Mouse (Mus musculus) myocyte (in vitro differentiated cells): ENCODE measurements at regions not wholly inside any gene's neighbourhood (a gene's known extent, or its start where the extent isn't known, plus 50 kb on each side); places are given as distances from the start of the nearest gene placed in this dataset.

Experiments used
- H3K27me3 ChIP-seq: one replicate; pipeline ENCODE4 v1.6.1; 2011; ENCODE audit not compliant: control insufficient read depth, insufficient read depth, insufficient read length
- H3K36me3 ChIP-seq: one replicate; pipeline ENCODE4 v1.6.1; 2011; ENCODE audit not compliant: control insufficient read depth, insufficient read depth
- H3K4me2 ChIP-seq: one replicate; pipeline ENCODE4 v1.6.1; 2011; ENCODE audit warnings: low read depth, control low read depth
- H3K4me3 ChIP-seq: one replicate; pipeline ENCODE4 v1.5.1; 2011; ENCODE audit warnings: mild to moderate bottlenecking, control low read depth, moderate library complexity
- H3K79me2 ChIP-seq: one replicate; pipeline ENCODE4 v1.6.1; 2011; ENCODE audit not compliant: control insufficient read depth, insufficient read depth
- H3ac ChIP-seq: one replicate; pipeline ENCODE4 v1.6.1; 2011; ENCODE audit not compliant: control insufficient read depth, insufficient read length
- CEBPB ChIP-seq: IDR thresholded peaks from 2 replicates; pipeline ENCODE4 v1.6.1; 2011; ENCODE audit warnings: mild to moderate bottlenecking, moderate library complexity; ENCODE audit not compliant: poor library complexity, insufficient read depth, severe bottlenecking
- E2F4 ChIP-seq: IDR thresholded peaks from one replicate; pipeline ENCODE4 v1.6.1; 2011; ENCODE audit warnings: mild to moderate bottlenecking, control low read depth, moderate library complexity; ENCODE audit not compliant: insufficient read depth
- MAX ChIP-seq: IDR thresholded peaks from one replicate; pipeline ENCODE4 v1.6.1; 2011; ENCODE audit warnings: low read depth, mild to moderate bottlenecking, control low read depth
- MYOD1 ChIP-seq, 3 experiments: IDR thresholded peaks; one replicate each; pipeline ENCODE4 v1.6.1; 2011; ENCODE audit warnings: control low read depth in 2 of 3, low read depth in 2 of 3, mild to moderate bottlenecking in 2 of 3, moderate library complexity in 1 of 3; ENCODE audit not compliant: insufficient read length in 2 of 3, control insufficient read depth in 1 of 3
- MYOG ChIP-seq, 3 experiments: IDR thresholded peaks; one replicate each; pipeline ENCODE4 v1.6.1; 2011; ENCODE audit warnings: control low read depth in 2 of 3, low read depth in 2 of 3, mild to moderate bottlenecking in 2 of 3; ENCODE audit not compliant: insufficient read length in 2 of 3, control insufficient read depth in 1 of 3, insufficient read depth in 1 of 3
- POLR2A ChIP-seq: IDR thresholded peaks from one replicate; pipeline ENCODE4 v1.6.1; 2011; ENCODE audit warnings: low read depth, mild to moderate bottlenecking, control low read depth, moderate library complexity; ENCODE audit not compliant: insufficient read length
- POLR2AphosphoS2 ChIP-seq: IDR thresholded peaks from one replicate; pipeline ENCODE4 v1.6.1; 2011; ENCODE audit warnings: low read depth, control low read depth; ENCODE audit not compliant: insufficient read length
- REST ChIP-seq: IDR thresholded peaks from one replicate; pipeline ENCODE4 v1.6.1; 2011; ENCODE audit warnings: mild to moderate bottlenecking, control low read depth, moderate library complexity; ENCODE audit not compliant: insufficient read depth, insufficient read length
- SRF ChIP-seq: IDR thresholded peaks from one replicate; pipeline ENCODE4 v1.6.1; 2011; ENCODE audit warnings: low read depth; ENCODE audit not compliant: control insufficient read depth, insufficient read length
- TCF12 ChIP-seq: IDR thresholded peaks from one replicate; pipeline ENCODE4 v1.6.1; 2011; ENCODE audit warnings: mild to moderate bottlenecking, control low read depth; ENCODE audit not compliant: poor library complexity, insufficient read depth, severe bottlenecking
- TCF3 ChIP-seq: IDR thresholded peaks from one replicate; pipeline ENCODE4 v1.6.1; 2011; ENCODE audit warnings: low read depth, control low read depth; ENCODE audit not compliant: insufficient read length
- USF1 ChIP-seq: IDR thresholded peaks from one replicate; pipeline ENCODE4 v1.6.1; 2011; ENCODE audit warnings: low read depth, mild to moderate bottlenecking, control low read depth, moderate library complexity

DNA sequence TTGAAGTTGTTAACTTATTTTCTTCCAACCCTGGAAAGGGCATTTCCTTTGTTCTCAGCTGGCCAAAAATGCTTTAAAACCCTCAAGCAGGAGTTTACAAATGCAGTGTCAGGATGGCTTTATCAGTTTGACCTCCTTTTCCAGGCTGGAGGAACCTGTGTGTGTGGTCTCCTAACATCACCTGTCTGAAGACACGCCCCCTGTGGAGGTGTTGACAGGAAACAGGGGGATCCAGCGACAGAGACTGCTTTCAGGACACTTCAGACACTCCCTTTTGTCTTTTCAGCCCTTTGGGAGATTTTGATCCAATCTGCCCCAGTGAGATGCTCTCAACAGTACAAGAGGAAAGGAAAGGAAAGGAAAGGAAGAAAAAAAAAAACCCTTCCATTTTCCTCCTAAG lies 202.5 kb upstream of the Jade1 start:
- Histone ChIP-seq H3K36me3 (no peaks in the 10 kb centered on the region), H3K79me2 (no peaks in the 10 kb centered on the region), H3K4me2 (no peak overlapping the region), H3K27me3 (no peaks in the 10 kb centered on the region), H3ac (no peak overlapping the region), H3K4me3 (no peak overlapping the region)
- TF ChIP-seq MYOD1 (IDR thresholded peaks at IDR 0.05; ENCODE audit: control insufficient read depth in 1 of 3, insufficient read length in 2 of 3, low read depth in 2 of 3) (no peak), CEBPB (no peak), POLR2A (no peak), USF1 (no peak), MAX (no peak), E2F4 (no peak), SRF (no peak), TCF3 (no peak), POLR2AphosphoS2 (no peak), REST (no peak), TCF12 (no peak), MYOG (IDR thresholded peaks at IDR 0.05; ENCODE audit: control insufficient read depth in 1 of 3, insufficient read depth in 1 of 3, insufficient read length in 2 of 3, low read depth in 2 of 3) (no peak)

DNA sequence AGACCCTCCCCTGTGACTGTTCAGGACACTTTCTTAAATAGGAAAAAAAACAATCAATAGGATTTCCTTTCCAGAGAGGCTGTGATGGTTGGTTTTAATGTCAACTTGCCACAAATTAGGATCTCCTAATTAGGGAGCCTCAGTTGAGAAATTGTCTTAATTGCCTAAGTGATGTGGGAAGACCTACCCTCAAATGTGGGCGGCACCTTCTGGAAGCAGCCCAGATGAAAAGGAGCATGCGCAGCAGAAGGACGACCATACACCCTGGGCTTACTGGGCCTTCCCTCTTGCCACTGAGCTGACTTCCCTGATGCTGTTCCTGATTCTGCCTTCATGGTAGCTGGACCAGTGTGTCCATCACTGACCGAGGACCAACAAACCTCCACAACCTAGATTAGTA lies 203.7 kb upstream of the Jade1 start:
- H3K36me3 ChIP-seq, result no peaks in the 10 kb centered on the region
- no peak overlapping the region for H3K4me3 ChIP-seq
- no peaks in the 10 kb centered on the region for H3K27me3 ChIP-seq
- no peak overlapping the region for H3K4me2 ChIP-seq
- no peak overlapping the region for H3ac ChIP-seq
- H3K79me2 ChIP-seq, result no peaks in the 10 kb centered on the region
- TF ChIP-seq POLR2A, result no peak
- no peak for TF ChIP-seq TCF3
- no peak for TF ChIP-seq TCF12

- no peaks in the 10 kb centered on the region for H3K36me3 ChIP-seq
- H3K27me3 ChIP-seq, result no peaks in the 10 kb centered on the region
- H3K4me3 ChIP-seq, result no peak overlapping the region
- no peak overlapping the region for H3K4me2 ChIP-seq
- TF ChIP-seq USF1, result no peak
- no peak for TF ChIP-seq SRF
- TF ChIP-seq POLR2AphosphoS2, result no peak
- TF ChIP-seq POLR2A, result no peak
- TF ChIP-seq CEBPB, result no peak
- TF ChIP-seq MAX, result no peak
- no peak for TF ChIP-seq E2F4
- no peak for TF ChIP-seq MYOG (IDR thresholded peaks at IDR 0.05; ENCODE audit: control insufficient read depth in 1 of 3, insufficient read depth in 1 of 3, insufficient read length in 2 of 3, low read depth in 2 of 3)
- TF ChIP-seq TCF3, result no peak
- no peak for TF ChIP-seq MYOD1 (IDR thresholded peaks at IDR 0.05; ENCODE audit: control insufficient read depth in 1 of 3, insufficient read length in 2 of 3, low read depth in 2 of 3)
- no peak for TF ChIP-seq TCF12
- TF ChIP-seq REST, result no peak
- no peak overlapping the region for H3ac ChIP-seq
- no peaks in the 10 kb centered on the region for H3K79me2 ChIP-seq
These were observed 204.3 kb upstream of the Jade1 start for GRCm38 (mm10) chr3:41351091-41351685.

- TF ChIP-seq USF1, result no peak
- TF ChIP-seq POLR2AphosphoS2, result no peak
- no peak for TF ChIP-seq MYOD1 (IDR thresholded peaks at IDR 0.05; ENCODE audit: control insufficient read depth in 1 of 3, insufficient read length in 2 of 3, low read depth in 2 of 3)
- no peak for TF ChIP-seq CEBPB
- no peak for TF ChIP-seq MAX
- no peak for TF ChIP-seq E2F4
- TF ChIP-seq TCF3, result no peak
- TF ChIP-seq SRF, result no peak
- no peak for TF ChIP-seq POLR2A
- H3K27me3 ChIP-seq, result no peaks in the 10 kb centered on the region
- no peaks in the 10 kb centered on the region for H3K79me2 ChIP-seq
- no peak overlapping the region for H3K4me3 ChIP-seq
- H3ac ChIP-seq, result no peak overlapping the region
- no peak overlapping the region for H3K4me2 ChIP-seq
- H3K36me3 ChIP-seq, result no peaks in the 10 kb centered on the region
These were observed 205.2 kb upstream of the Jade1 start for GRCm38 (mm10) chr3:41350331-41350730.

- Histone ChIP-seq H3K79me2 (no peaks in the 10 kb centered on the region), H3ac (no peak overlapping the region), H3K4me2 (no peak overlapping the region), H3K4me3 (no peak overlapping the region), H3K36me3 (no peaks in the 10 kb centered on the region), H3K27me3 (no peaks in the 10 kb centered on the region)
- no peak for TF ChIP-seq POLR2A
- TF ChIP-seq CEBPB, result no peak
These were observed 206.7 kb upstream of the Jade1 start for GRCm38 (mm10) chr3:41348795-41349194.
